Mouse (Mus musculus) megakaryocyte, adult 5-6 weeks (primary cell): ENCODE results near the gene Gucd1. TPM values are rescaled to one million over a fixed set of nuclear protein-coding genes. Genes with fewer than 3 reads are reported as not detected.
A peak's percentile ranks its signal among the peaks of the same experiment; 100 is the strongest.
"Not testable (repeated sequence)": the region's sequence is repeated elsewhere in the genome, so short reads cannot be mapped to it uniquely, and the experiment has no call there.

Source experiments
- ATAC-seq: 2 replicates; pipeline ENCODE4 v1.8.0; 2016; ENCODE audit warnings: mild to moderate bottlenecking, inconsistent platforms; ENCODE audit not compliant: poor library complexity, severe bottlenecking
- total RNA-seq, 2 experiments: library from RNA; stranded (forward) in 1 of 2; stranded (reverse) in 1 of 2; fragments of 153-499, 151-499 nt in 1 of 2; fragments of 221-1000, 200-1000 nt in 1 of 2; gene quantifications; 2 replicates each; pipeline versions ENCODE4 v1.2.3 to v1.2.4; 2015 to 2017

The Gucd1 gene
- total RNA-seq, 2 experiments from 2014 or later, result 22.1 to 33.4 TPM

- not testable (repeated sequence) for ATAC-seq
Measured at GRCm38 (mm10) chr10:75475139-75475850, 42.5 kb downstream of the Gucd1 start.

GRCm38 (mm10) chr10:75474571-75474970 lies 43.2 kb downstream of the Gucd1 start:
- no peak for ATAC-seq

- peak; percentile 99 for ATAC-seq
Measured at GRCm38 (mm10) chr10:75473411-75473810, 44.4 kb downstream of the Gucd1 start.

- ATAC-seq, result no peak
Measured at GRCm38 (mm10) chr10:75465781-75466550, 51.8 kb downstream of the Gucd1 start.

GRCm38 (mm10) chr10:75462728-75463127 lies 55.0 kb downstream of the Gucd1 start:
- ATAC-seq, result no peak

GRCm38 (mm10) chr10:75458329-75458728 lies 59.4 kb downstream of the Gucd1 start:
- no peak for ATAC-seq

- ATAC-seq, result no peak
Measured at GRCm38 (mm10) chr10:75457852-75458251, 59.9 kb downstream of the Gucd1 start.

- ATAC-seq, result not testable (repeated sequence)
Measured at GRCm38 (mm10) chr10:75456061-75456831, 61.5 kb downstream of the Gucd1 start.

GRCm38 (mm10) chr10:75451036-75451786 lies 66.6 kb downstream of the Gucd1 start:
- ATAC-seq, result no peak

- no peak for ATAC-seq
Measured at GRCm38 (mm10) chr10:75450331-75450730, 67.4 kb downstream of the Gucd1 start.

GRCm38 (mm10) chr10:75448806-75449420 lies 68.9 kb downstream of the Gucd1 start:
- ATAC-seq, result no peak; the same call in 1 of the 2 replicates

- no peak for ATAC-seq
Measured at GRCm38 (mm10) chr10:75447489-75447888, 70.3 kb downstream of the Gucd1 start.

GRCm38 (mm10) chr10:75446501-75447083 lies 71.2 kb downstream of the Gucd1 start:
- no peak for ATAC-seq

GRCm38 (mm10) chr10:75445030-75445429 lies 72.7 kb downstream of the Gucd1 start:
- no peak for ATAC-seq

- ATAC-seq, result no peak
Measured at GRCm38 (mm10) chr10:75444111-75444826, 73.5 kb downstream of the Gucd1 start.

- ATAC-seq, result no peak
Measured at GRCm38 (mm10) chr10:75443017-75443416, 74.8 kb downstream of the Gucd1 start.

GRCm38 (mm10) chr10:75441800-75442199 lies 76.0 kb downstream of the Gucd1 start:
- no peak for ATAC-seq

- no peak for ATAC-seq
Measured at GRCm38 (mm10) chr10:75440756-75441155, 77.0 kb downstream of the Gucd1 start.

GRCm38 (mm10) chr10:75439211-75439811 lies 78.5 kb downstream of the Gucd1 start:
- ATAC-seq, result 0 out of 2 replicates have a peak, but pooled peaks have one; percentile 29
